Mouse (Mus musculus): ENCODE data around the gene Adcy3.

DNA sequence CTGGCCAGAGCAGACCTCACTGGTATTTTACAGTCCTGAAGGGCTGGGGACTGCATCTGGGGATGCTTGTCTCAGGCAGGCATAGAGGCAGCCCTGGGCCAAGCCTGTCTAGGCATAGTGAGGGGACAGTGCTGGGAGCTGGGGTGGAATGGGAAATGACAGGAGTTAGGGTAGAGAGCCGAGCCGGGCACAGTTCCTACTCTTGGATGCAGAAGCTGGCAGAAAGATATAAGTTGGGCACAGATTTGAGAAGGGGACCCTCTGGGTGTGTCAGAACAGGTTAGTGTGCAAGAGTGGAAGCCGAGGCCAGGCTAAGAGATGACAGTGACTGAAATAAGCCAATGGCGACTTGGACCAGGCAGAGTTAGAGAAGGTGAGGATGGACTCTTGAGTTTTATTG, 69.3 kb downstream of the Adcy3 start:
- TF ChIP-seq EP300 (IDR thresholded peaks at IDR 0.05; ENCODE audit: low read depth) = no peak
- no peak for TF ChIP-seq CTCF (IDR thresholded peaks at IDR 0.05; ENCODE audit: low read depth)

Data from liver, postnatal 0 days (tissue).